Mouse (Mus musculus) monocyte, adult 59 days (primary cell): ENCODE data around the gene Olfr452. TPM values are rescaled to one million over a fixed set of nuclear protein-coding genes. Genes with fewer than 3 reads are reported as not detected.

Source experiments
- total RNA-seq, 2 experiments: library from RNA; stranded (reverse); gene quantifications; one replicate each; pipeline ENCODE4 v1.2.4; 2023

Gene Olfr452
- total RNA-seq, result not detected

GRCm38 (mm10) chr6:42784793-42785192 lies at the start of gene Olfr452:
Gene Olfr452 (plus strand): TSS chr6:42785093.

GRCm38 (mm10) chr6:42739071-42739470 lies 45.8 kb upstream of the Olfr452 start, which contains the start of gene Olfr453:
Gene Olfr453 (plus strand): TSS chr6:42739371.

GRCm38 (mm10) chr6:42756104-42756503 lies 28.8 kb upstream of the Olfr452 start, which contains the start of gene Olfr38:
Gene Olfr38 (plus strand): TSS chr6:42756404.

GRCm38 (mm10) chr6:42811639-42812038 lies 26.7 kb downstream of the Olfr452 start, which contains the start of gene Olfr450:
Gene Olfr450 (plus strand): TSS chr6:42811939.

GRCm38 (mm10) chr6:42834084-42834483 lies 49.2 kb downstream of the Olfr452 start, which contains the start of gene Olfr449:
Gene Olfr449 (plus strand): TSS chr6:42834384.

Other genes starting within 250 kb of the Olfr452 start
- not detected for gene Olfr455, start 237.5 kb upstream of the Olfr452 start, total RNA-seq
- gene Tcaf3, start 187.4 kb upstream of the Olfr452 start, total RNA-seq, result not detected
- gene Tcaf2, start 139.8 kb upstream of the Olfr452 start, total RNA-seq, result under 1 TPM; 0.31 to 0.43 TPM
- under 1 TPM in 1 of 2 experiments, not detected in 1; 0.34 TPM for gene Tcaf1, start 75.0 kb upstream of the Olfr452 start, total RNA-seq
- gene Olfr453, start 45.7 kb upstream of the Olfr452 start, total RNA-seq, result not detected
- gene Olfr38, start 28.7 kb upstream of the Olfr452 start, total RNA-seq, result not detected
- not detected for gene Olfr450, start 26.8 kb downstream of the Olfr452 start, total RNA-seq
- gene Olfr449, start 49.3 kb downstream of the Olfr452 start, total RNA-seq, result not detected
- not detected for gene Olfr448, start 105.3 kb downstream of the Olfr452 start, total RNA-seq
- gene Olfr447, start 123.8 kb downstream of the Olfr452 start, total RNA-seq, result not detected
- gene Olfr446, start 136.3 kb downstream of the Olfr452 start, total RNA-seq, result not detected
- gene Olfr444, start 164.0 kb downstream of the Olfr452 start, total RNA-seq, result not detected